Mouse (Mus musculus): ENCODE data around the gene Dupd1. TPM values are rescaled to one million over a fixed set of nuclear protein-coding genes. Genes with fewer than 3 reads are reported as not detected.

The Dupd1 gene
- total RNA-seq (2021), result under 1 TPM in 1 of 2 experiments, not detected in 1; 0.53 TPM

- no peak for DNase-seq (ENCODE audit: low spot score in 2 of 2)
- intact Hi-C loops (cut with DNase I), result no loop called here
Observed at GRCm38 (mm10) chr14:21714486-21714885, at the start of gene Dupd1. TSS of gene Dupd1 (minus strand) at chr14:21714576.

GRCm38 (mm10) chr14:21763736-21764135, 49.4 kb upstream of the Dupd1 start:
- no peak for DNase-seq (ENCODE audit: low spot score in 2 of 2)
- intact Hi-C loops (cut with DNase I), result no loop called here

- intact Hi-C loops (cut with DNase I), result no loop called here
Observed at GRCm38 (mm10) chr14:21761560-21761959, 47.2 kb upstream of the Dupd1 start.

GRCm38 (mm10) chr14:21753367-21753766, 39.0 kb upstream of the Dupd1 start:
- intact Hi-C loops (cut with DNase I), result no loop called here
- no peak for DNase-seq (ENCODE audit: low spot score in 2 of 2)

More at GRCm38 (mm10) chr14:21761560-21761959, 47.2 kb upstream of the Dupd1 start:
- DNase-seq (ENCODE audit: low spot score in 2 of 2), result no peak

- intact Hi-C loops (cut with DNase I), result no loop called here
- no peak for DNase-seq (ENCODE audit: low spot score in 2 of 2)
Observed at GRCm38 (mm10) chr14:21752411-21752810, 38.0 kb upstream of the Dupd1 start.

- DNase-seq (ENCODE audit: low spot score in 2 of 2), result peak; percentile 64 to 85
- intact Hi-C loops (cut with DNase I), result loop anchor here (2.0 kb wide), 2 partner anchors 80 to 98 kb away; partner anchors contain the start of gene Comtd1
Observed at GRCm38 (mm10) chr14:21750881-21751542, 36.6 kb upstream of the Dupd1 start, which contains the start of gene Dusp13. TSS of gene Dusp13 (minus strand) at chr14:21751181.

GRCm38 (mm10) chr14:21750008-21750880, 35.9 kb upstream of the Dupd1 start, which contains the start of gene Samd8:
TSS of gene Samd8 (plus strand) at chr14:21750531.
- peak; percentile 85 to 87 for DNase-seq (ENCODE audit: low spot score in 2 of 2)
- intact Hi-C loops (cut with DNase I), result loop anchor here (2.0 kb wide), 2 partner anchors 81 to 99 kb away; partner anchors contain the start of gene Comtd1

- intact Hi-C loops (cut with DNase I), result loop anchor here (5.0 to 10.0 kb wide), 2 partner anchors 246 to 694 kb away; partner anchors contain the start of genes Adk and Ap3m1
- DNase-seq (ENCODE audit: low spot score in 2 of 2), result peak in 1 of 2 experiments; percentile 46
Observed at GRCm38 (mm10) chr14:21748142-21748870, 33.9 kb upstream of the Dupd1 start.

- intact Hi-C loops (cut with DNase I), result loop anchor here (5.0 to 10.0 kb wide), 2 partner anchors 245 to 693 kb away; partner anchors contain the start of genes Adk and Ap3m1
- no peak for DNase-seq (ENCODE audit: low spot score in 2 of 2)
Observed at GRCm38 (mm10) chr14:21747436-21748141, 33.2 kb upstream of the Dupd1 start.

GRCm38 (mm10) chr14:21746846-21747245, 32.5 kb upstream of the Dupd1 start:
- intact Hi-C loops (cut with DNase I), result loop anchor here (5.0 to 10.0 kb wide), 2 partner anchors 245 to 692 kb away; partner anchors contain the start of genes Adk and Ap3m1
- no peak for DNase-seq (ENCODE audit: low spot score in 2 of 2)

- no peak for DNase-seq (ENCODE audit: low spot score in 2 of 2)
- intact Hi-C loops (cut with DNase I), result loop anchor here (5.0 to 10.0 kb wide), 2 partner anchors 244 to 691 kb away; partner anchors contain the start of genes Adk and Ap3m1
Observed at GRCm38 (mm10) chr14:21746251-21746650, 31.9 kb upstream of the Dupd1 start.

- DNase-seq (ENCODE audit: low spot score in 2 of 2), result no peak
- intact Hi-C loops (cut with DNase I), result loop anchor here (5.0 to 10.0 kb wide), 2 partner anchors 243 to 690 kb away; partner anchors contain the start of genes Adk and Ap3m1
Observed at GRCm38 (mm10) chr14:21745149-21745548, 30.8 kb upstream of the Dupd1 start.

GRCm38 (mm10) chr14:21744169-21744568, 29.8 kb upstream of the Dupd1 start:
- DNase-seq (ENCODE audit: low spot score in 2 of 2), result no peak
- intact Hi-C loops (cut with DNase I), result loop anchor here (5.0 to 10.0 kb wide), 2 partner anchors 622 to 689 kb away; partner anchors contain the start of genes Adk and Ap3m1

GRCm38 (mm10) chr14:21742441-21742840, 28.1 kb upstream of the Dupd1 start:
- no peak for DNase-seq (ENCODE audit: low spot score in 2 of 2)
- intact Hi-C loops (cut with DNase I), result loop anchor here (2.0 to 10.0 kb wide), 4 partner anchors 64 to 688 kb away; partner anchors contain the start of genes Adk and Ap3m1

- DNase-seq (ENCODE audit: low spot score in 2 of 2), result peak; percentile 87 to 88
- intact Hi-C loops (cut with DNase I), result loop anchor here (2.0 to 10.0 kb wide), 4 partner anchors 63 to 687 kb away; partner anchors contain the start of genes Adk and Ap3m1
Observed at GRCm38 (mm10) chr14:21741786-21742185, 27.4 kb upstream of the Dupd1 start.

GRCm38 (mm10) chr14:21741314-21741713, 26.9 kb upstream of the Dupd1 start:
- DNase-seq (ENCODE audit: low spot score in 2 of 2), result no peak
- intact Hi-C loops (cut with DNase I), result loop anchor here (5.0 to 10.0 kb wide), 2 partner anchors 619 to 687 kb away; partner anchors contain the start of genes Adk and Ap3m1

- DNase-seq (ENCODE audit: low spot score in 2 of 2), result no peak
- intact Hi-C loops (cut with DNase I), result loop anchor here (5.0 to 10.0 kb wide), 2 partner anchors 618 to 686 kb away; partner anchors contain the start of genes Adk and Ap3m1
Observed at GRCm38 (mm10) chr14:21740345-21740744, 26.0 kb upstream of the Dupd1 start.

Data from left cerebral cortex, postnatal 25 days (tissue).